In the genomic region with DNA sequence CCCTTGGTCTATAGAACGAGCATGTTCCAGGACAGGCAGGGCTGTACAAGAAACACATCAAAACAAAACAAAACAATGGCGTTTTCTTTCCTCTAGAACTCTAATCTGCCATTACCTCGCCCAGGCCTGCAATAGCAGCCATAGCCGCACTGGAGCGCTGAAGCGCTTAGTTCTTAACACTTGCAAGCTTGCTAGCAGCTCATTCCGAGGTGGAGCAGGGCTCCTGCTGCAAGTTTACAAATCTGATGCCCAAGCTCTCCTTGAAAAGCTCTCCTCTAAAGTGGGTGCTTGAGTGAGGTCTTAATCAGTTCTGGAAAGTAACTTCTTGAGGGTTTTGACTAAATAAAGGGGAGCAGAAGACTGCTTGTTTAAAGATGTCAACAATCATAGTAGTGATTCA, we compare ENCODE assay signal across 8 mouse cellular contexts.
A peak's percentile ranks its signal among the peaks of the same experiment; 100 is the strongest.
DNase-seq lines count a peak whose midpoint lies in the region; ATAC-seq lines count a peak whose summit lies in the region.

No protein-coding gene starts in this region.

- intact Hi-C loops in left cerebral cortex, postnatal 25 days (cut with DNase I), result no loop called here

- no peak for ATAC-seq in intestine, embryonic 14.5 days (replicated peaks; ENCODE audit: low FRiP score, low TSS enrichment, low read depth)
- no peak for ATAC-seq in intestine, embryonic 15.5 days

- H3K4me3 ChIP-seq in intestine, embryonic 14.5 days (ENCODE audit: low read depth, low read length), result no peak overlapping the region
- H3K4me3 ChIP-seq in intestine, embryonic 15.5 days (replicated peaks), result no peak overlapping the region

- no peaks in the 10 kb centered on the region for H3K9me3 ChIP-seq in intestine, embryonic 14.5 days (ENCODE audit: control insufficient read depth, low read length)
- H3K9me3 ChIP-seq in intestine, embryonic 15.5 days, result no peaks in the 10 kb centered on the region

- H3K4me1 ChIP-seq in intestine, embryonic 14.5 days (replicated peaks; ENCODE audit: control insufficient read depth, insufficient read depth, low read length), result no peaks in the 10 kb centered on the region
- no peaks in the 10 kb centered on the region for H3K4me1 ChIP-seq in intestine, embryonic 15.5 days (replicated peaks)

- no peak overlapping the region for H3K27ac ChIP-seq in intestine, embryonic 14.5 days (ENCODE audit: low read depth)
- no peak overlapping the region for H3K27ac ChIP-seq in intestine, embryonic 15.5 days

- DNase-seq in adrenal gland, postnatal 10 days, result peak; percentile 48
- DNase-seq in adrenal gland, adult 8-10 months, result no peak
- peak; percentile 44 for DNase-seq in intestine, embryonic 14.5 days (ENCODE audit: low spot score)
- DNase-seq in brain, adult 2 months (ENCODE audit: low read depth, low spot score), result peak; percentile 74
- peak; percentile 38 to 50 for DNase-seq in left cerebral cortex, postnatal 25 days (ENCODE audit: low spot score in 2 of 2)
- DNase-seq in thymus, postnatal 25 days, result peak; percentile 54
- DNase-seq in adrenal gland, adult 18-20 months (ENCODE audit: low spot score in 2 of 2), result no peak

- H3K27me3 ChIP-seq in intestine, embryonic 14.5 days (replicated peaks; ENCODE audit: control insufficient read depth, insufficient read depth, low read length), result no peaks in the 10 kb centered on the region
- no peaks in the 10 kb centered on the region for H3K27me3 ChIP-seq in intestine, embryonic 15.5 days (replicated peaks)

- WGBS in intestine, embryonic 14.5 days, result 50% methylated on average over 7 of the region's 7 CpGs
- 60% methylated on average over 7 of the region's 7 CpGs for WGBS in intestine, embryonic 15.5 days

- H3K9ac ChIP-seq in intestine, embryonic 14.5 days (ENCODE audit: low read length), result no peak overlapping the region
- H3K9ac ChIP-seq in intestine, embryonic 15.5 days, result no peak overlapping the region

- no peak overlapping the region for H3K4me2 ChIP-seq in intestine, embryonic 14.5 days (ENCODE audit: low read length)
- no peak overlapping the region for H3K4me2 ChIP-seq in intestine, embryonic 15.5 days (replicated peaks)

- H3K36me3 ChIP-seq in intestine, embryonic 14.5 days (ENCODE audit: control insufficient read depth, insufficient read depth, low read length), result no peaks in the 10 kb centered on the region
- H3K36me3 ChIP-seq in intestine, embryonic 15.5 days, result no peaks in the 10 kb centered on the region

Comparison
In these comparisons a context has a peak if more than half of its experiments do, and no peak if none do; other contexts are left out.
1. DNase-seq: peak in adrenal gland, postnatal 10 days (single experiment), intestine, embryonic 14.5 days (single experiment), brain, adult 2 months (single experiment), left cerebral cortex, postnatal 25 days (2 of 2) and thymus, postnatal 25 days (single experiment); none in adrenal gland, adult 8-10 months (single experiment) and adrenal gland, adult 18-20 months (0 of 2).